Mouse (Mus musculus): ENCODE results near the gene Plin4. TPM values are rescaled to one million over a fixed set of nuclear protein-coding genes. Genes with fewer than 3 reads are reported as not detected.
"Not testable (repeated sequence)": the region's sequence is repeated elsewhere in the genome, so short reads cannot be mapped to it uniquely, and the experiment has no call there.

Plin4 gene
- total RNA-seq, 4 experiments from 2014 or later: 45.4 to 191 (median 87.0) TPM

- no peak for DNase-seq
Measured at GRCm38 (mm10) chr17:56125276-56125630, 15.7 kb upstream of the Plin4 start.

- no peak for DNase-seq
Measured at GRCm38 (mm10) chr17:56124377-56125275, 15.0 kb upstream of the Plin4 start.

- no peak for DNase-seq
Measured at GRCm38 (mm10) chr17:56123681-56124340, 14.2 kb upstream of the Plin4 start.

- no peak for DNase-seq
Measured at GRCm38 (mm10) chr17:56123161-56123560, 13.6 kb upstream of the Plin4 start.

- no peak for DNase-seq
Measured at GRCm38 (mm10) chr17:56121826-56122225, 12.2 kb upstream of the Plin4 start, which contains the start of gene Lrg1. TSS of gene Lrg1 (minus strand) at chr17:56122001.

- no peak for DNase-seq
Measured at GRCm38 (mm10) chr17:56119981-56120880, 10.6 kb upstream of the Plin4 start.

GRCm38 (mm10) chr17:56119431-56119830 lies 9.8 kb upstream of the Plin4 start:
- no peak for DNase-seq

GRCm38 (mm10) chr17:56117251-56117710 lies 7.7 kb upstream of the Plin4 start, which contains the start of gene Plin5:
TSS of gene Plin5 (minus strand) at chr17:56117596.
- peak; percentile 74 for DNase-seq

- no peak for DNase-seq
Measured at GRCm38 (mm10) chr17:56116193-56116592, 6.6 kb upstream of the Plin4 start.

- DNase-seq: no peak
Measured at GRCm38 (mm10) chr17:56112743-56113142, 3.1 kb upstream of the Plin4 start.

GRCm38 (mm10) chr17:56111864-56112263 lies 2.3 kb upstream of the Plin4 start:
- DNase-seq: no peak

GRCm38 (mm10) chr17:56111021-56111420 lies 1.4 kb upstream of the Plin4 start:
- DNase-seq: no peak

GRCm38 (mm10) chr17:56110571-56110970 lies 968 bp upstream of the Plin4 start:
- DNase-seq: no peak

GRCm38 (mm10) chr17:56108334-56109044 lies 1.1 kb downstream of the Plin4 start:
- DNase-seq: peak; percentile 67

- DNase-seq: no peak
Measured at GRCm38 (mm10) chr17:56107736-56108135, 1.9 kb downstream of the Plin4 start.

- DNase-seq: no peak
Measured at GRCm38 (mm10) chr17:56106981-56107380, 2.6 kb downstream of the Plin4 start.

- not testable (repeated sequence) for DNase-seq
Measured at GRCm38 (mm10) chr17:56106436-56106835, 3.2 kb downstream of the Plin4 start.

- DNase-seq: not testable (repeated sequence)
Measured at GRCm38 (mm10) chr17:56104821-56105220, 4.8 kb downstream of the Plin4 start.

- no peak for DNase-seq
Measured at GRCm38 (mm10) chr17:56103465-56104285, 5.9 kb downstream of the Plin4 start.

- no peak for DNase-seq
Measured at GRCm38 (mm10) chr17:56102927-56103326, 6.7 kb downstream of the Plin4 start.

- DNase-seq: no peak
Measured at GRCm38 (mm10) chr17:56102158-56102557, 7.4 kb downstream of the Plin4 start.

All from adrenal gland, adult 8-10 months (tissue).